7 mouse cellular contexts compared by ENCODE assay signal in the genomic region with DNA sequence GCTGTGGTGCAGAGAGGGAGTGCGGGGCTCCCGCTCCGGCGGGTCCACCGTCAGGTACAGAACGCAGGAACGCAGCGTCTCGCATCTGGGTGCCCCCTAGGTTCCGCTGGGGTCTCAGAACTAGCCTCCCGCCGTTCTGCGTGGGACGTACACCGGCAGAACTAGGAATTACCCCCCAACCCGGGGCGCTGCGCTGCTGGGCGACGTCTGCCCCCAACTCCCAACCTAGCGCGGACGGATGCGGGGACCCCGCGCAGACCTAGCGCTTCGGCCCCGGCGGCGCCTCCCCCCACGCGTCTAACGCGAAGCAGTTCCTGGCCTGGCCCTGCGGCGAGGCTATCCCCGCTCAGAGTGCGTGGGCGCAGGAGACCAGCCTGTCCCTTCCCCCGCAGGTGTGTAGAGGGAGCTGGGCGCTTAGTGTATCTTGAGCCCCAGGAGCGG. TPM values are rescaled to one million over a fixed set of nuclear protein-coding genes. Genes with fewer than 3 reads are reported as not detected.
DNase-seq lines count a peak whose midpoint lies in the region; ATAC-seq lines count a peak whose summit lies in the region.

No protein-coding gene starts in this region.

- no peak for ATAC-seq in forebrain, embryonic 14.5 days
- no peak for ATAC-seq in liver, embryonic 16.5 days (ENCODE audit: low read depth)
- no peak for ATAC-seq in monocyte, adult 5-6 weeks (replicated peaks; ENCODE audit: insufficient number of reproducible peaks, low FRiP score, low TSS enrichment, poor library complexity, severe bottlenecking)

- no peaks in the 10 kb centered on the region for H3K9me3 ChIP-seq in forebrain, embryonic 14.5 days (replicated peaks; ENCODE audit: control insufficient read depth, low read length)
- no peaks in the 10 kb centered on the region for H3K9me3 ChIP-seq in liver, embryonic 16.5 days (replicated peaks; ENCODE audit: control insufficient read depth, low read length)

- DNase-seq in kidney, postnatal 10 days: peak; percentile 23
- DNase-seq in kidney, adult 18-20 months: no peak
- DNase-seq in cerebellum, postnatal 14 days: peak; percentile 57 to 61
- DNase-seq in forebrain, embryonic 14.5 days (ENCODE audit: low spot score): no peak
- no peak for DNase-seq in layer of hippocampus, postnatal 14 days (ENCODE audit: low spot score in 2 of 2)

- under 1% methylated on average over 43 of the region's 43 CpGs for WGBS in forebrain, embryonic 14.5 days
- 1% methylated on average over 43 of the region's 43 CpGs for WGBS in liver, embryonic 16.5 days (ENCODE audit: insufficient replicate concordance)

- peaks cover 34% of the 10 kb centered on the region for H3K27me3 ChIP-seq in forebrain, embryonic 14.5 days (replicated peaks; ENCODE audit: control insufficient read depth, insufficient read depth, low read length)
- H3K27me3 ChIP-seq in liver, embryonic 16.5 days (ENCODE audit: control insufficient read depth, insufficient read depth, low read depth, low read length): peaks cover 70% of the 10 kb centered on the region

- H3K36me3 ChIP-seq in forebrain, embryonic 14.5 days (ENCODE audit: control insufficient read depth, insufficient read depth, low read length): no peaks in the 10 kb centered on the region
- no peaks in the 10 kb centered on the region for H3K36me3 ChIP-seq in liver, embryonic 16.5 days (ENCODE audit: control insufficient read depth, insufficient read depth)

- H3K4me3 ChIP-seq in forebrain, embryonic 14.5 days (ENCODE audit: low read depth, low read length): peak overlapping the region; percentile 67
- H3K4me3 ChIP-seq in liver, embryonic 16.5 days (ENCODE audit: low read depth, low read length): peak overlapping the region; percentile 36

- H3K27ac ChIP-seq in forebrain, embryonic 14.5 days (ENCODE audit: low read depth, low read length): no peak overlapping the region
- H3K27ac ChIP-seq in liver, embryonic 16.5 days (ENCODE audit: low read length): no peak overlapping the region

- H3K4me2 ChIP-seq in forebrain, embryonic 14.5 days (ENCODE audit: low read length): peak overlapping the region; percentile 99
- peak overlapping the region; percentile 44 for H3K4me2 ChIP-seq in liver, embryonic 16.5 days (ENCODE audit: low read depth, low read length)

- H3K9ac ChIP-seq in forebrain, embryonic 14.5 days (ENCODE audit: low read length): peak overlapping the region; percentile 61
- H3K9ac ChIP-seq in liver, embryonic 16.5 days (ENCODE audit: low read depth, low read length): no peak overlapping the region

- peaks cover 21% of the 10 kb centered on the region for H3K4me1 ChIP-seq in forebrain, embryonic 14.5 days (ENCODE audit: control insufficient read depth, insufficient read depth, low read length)
- H3K4me1 ChIP-seq in liver, embryonic 16.5 days (ENCODE audit: control insufficient read depth, low read depth, low read length): peaks cover 8% of the 10 kb centered on the region

RNA-seq across cellular contexts. Expression of a gene that starts 1.8 kb away (rescaled TPM):
- polyA plus RNA-seq in forebrain, embryonic 14.5 days (2014; fragmentation: Nextera tagmentation; extraction: Ambion mirVana): 4.1 and 6.7 TPM in 2 replicates
- polyA plus RNA-seq in liver, embryonic 16.5 days (2015; fragmentation: Nextera tagmentation; extraction: Ambion mirVana): 0.02 TPM in 2 replicates
- total RNA-seq in monocyte, adult 5-6 weeks (2017): 0.29 TPM in 1 of 3 replicates, not detected in the others
- 100 to 1,000 TPM; 297 to 306 TPM for total RNA-seq in layer of hippocampus, postnatal 14 days (2021)

RNA-seq across cellular contexts. Expression of a gene that starts 53.3 kb away (rescaled TPM):
- 7.0 and 9.3 TPM in 2 replicates for polyA plus RNA-seq in forebrain, embryonic 14.5 days (2014; fragmentation: Nextera tagmentation; extraction: Ambion mirVana)
- polyA plus RNA-seq in liver, embryonic 16.5 days (2015; fragmentation: Nextera tagmentation; extraction: Ambion mirVana): 3.6 and 3.9 TPM in 2 replicates
- 13.5 to 38.4 TPM (median 15.3 TPM) in 3 replicates for total RNA-seq in monocyte, adult 5-6 weeks (2017)
- 10 to 100 TPM; 53.4 to 54.1 TPM for total RNA-seq in layer of hippocampus, postnatal 14 days (2021)

RNA-seq across cellular contexts. Expression of a gene that starts 58.2 kb away (rescaled TPM):
- polyA plus RNA-seq in forebrain, embryonic 14.5 days (2014; fragmentation: Nextera tagmentation; extraction: Ambion mirVana): 15.9 and 18.0 TPM in 2 replicates
- polyA plus RNA-seq in liver, embryonic 16.5 days (2015; fragmentation: Nextera tagmentation; extraction: Ambion mirVana): 4.5 and 4.6 TPM in 2 replicates
- 4.1 to 11.0 TPM (median 7.6 TPM) in 3 replicates for total RNA-seq in monocyte, adult 5-6 weeks (2017)
- 10 to 100 TPM; 26.3 to 27.7 TPM for total RNA-seq in layer of hippocampus, postnatal 14 days (2021)

Comparison
In these comparisons a context has a peak if more than half of its experiments do, and no peak if none do; other contexts are left out.
1. DNase-seq: peak in kidney, postnatal 10 days (single experiment) and cerebellum, postnatal 14 days (2 of 2); none in kidney, adult 18-20 months (single experiment), forebrain, embryonic 14.5 days (single experiment) and layer of hippocampus, postnatal 14 days (0 of 2).
2. RNA of a gene that starts 1.8 kb away (total RNA-seq): 297 to 306 TPM in layer of hippocampus, postnatal 14 days; 0.29 TPM in monocyte, adult 5-6 weeks; every median in the first group is over 100 times any median in the second.